Mouse (Mus musculus): ENCODE measurements around the gene Cfap52. TPM values are rescaled to one million over a fixed set of nuclear protein-coding genes. Genes with fewer than 3 reads are reported as not detected.

The Cfap52 gene
- polyA plus RNA-seq, 1 experiment: not detected

DNA sequence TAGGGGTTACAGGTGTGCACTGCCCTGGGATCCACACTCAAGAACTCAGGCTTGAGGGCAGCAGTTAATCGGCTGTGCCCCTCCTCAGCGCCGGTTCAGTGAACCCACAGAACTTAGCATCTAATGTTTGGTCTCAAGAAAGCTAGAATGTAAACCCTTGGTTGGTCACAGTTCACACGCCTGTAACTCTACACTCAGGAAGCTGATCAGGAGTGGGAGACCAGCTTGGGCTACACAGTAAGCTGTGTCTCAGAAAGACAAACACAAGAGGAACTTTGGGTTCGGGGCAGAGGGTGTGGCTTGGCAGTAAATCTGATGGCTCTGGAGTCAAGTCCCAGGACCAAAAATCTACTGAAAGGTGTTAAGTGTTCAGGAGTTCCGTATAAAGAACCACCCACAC is 18.1 kb upstream of the Cfap52 start:
- Histone ChIP-seq H3K27ac (ENCODE audit: insufficient read depth, low read length) (no peak overlapping the region), H3K4me1 (ENCODE audit: control insufficient read depth, insufficient read depth, low read length) (no peaks in the 10 kb centered on the region), H3K4me3 (ENCODE audit: insufficient read depth, low read length) (no peak overlapping the region)
- no peak for TF ChIP-seq CTCF (IDR thresholded peaks at IDR 0.05; ENCODE audit: borderline replicate concordance, insufficient read depth, low read length)
- TF ChIP-seq POLR2A (IDR thresholded peaks at IDR 0.05; ENCODE audit: low read depth, low read length): no peak

DNA sequence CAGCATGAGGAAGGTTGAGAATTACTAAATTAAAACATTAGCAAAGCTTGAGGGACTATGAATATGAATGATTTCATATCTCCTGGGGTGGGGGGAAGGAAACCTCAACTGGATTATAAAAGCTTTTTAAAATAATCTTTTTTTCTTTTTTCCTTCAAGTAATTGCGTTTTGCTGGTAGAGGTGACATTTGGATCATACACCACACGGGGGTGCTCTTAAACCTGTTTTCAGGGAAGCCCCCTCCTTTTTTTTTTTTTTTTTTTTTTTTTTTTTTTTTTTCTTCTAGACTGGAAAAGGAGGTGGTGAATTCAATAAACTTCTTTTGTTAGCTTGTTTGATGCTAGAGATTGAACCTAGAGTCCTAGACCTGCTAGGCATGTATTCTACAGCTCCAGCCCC is 9.8 kb upstream of the Cfap52 start:
- Histone ChIP-seq H3K27ac (ENCODE audit: insufficient read depth, low read length) (no peak overlapping the region), H3K4me1 (ENCODE audit: control insufficient read depth, insufficient read depth, low read length) (no peaks in the 10 kb centered on the region), H3K4me3 (ENCODE audit: insufficient read depth, low read length) (no peak overlapping the region)
- no peak for TF ChIP-seq POLR2A (IDR thresholded peaks at IDR 0.05; ENCODE audit: low read depth, low read length)
- no peak for TF ChIP-seq CTCF (IDR thresholded peaks at IDR 0.05; ENCODE audit: borderline replicate concordance, insufficient read depth, low read length)

DNA sequence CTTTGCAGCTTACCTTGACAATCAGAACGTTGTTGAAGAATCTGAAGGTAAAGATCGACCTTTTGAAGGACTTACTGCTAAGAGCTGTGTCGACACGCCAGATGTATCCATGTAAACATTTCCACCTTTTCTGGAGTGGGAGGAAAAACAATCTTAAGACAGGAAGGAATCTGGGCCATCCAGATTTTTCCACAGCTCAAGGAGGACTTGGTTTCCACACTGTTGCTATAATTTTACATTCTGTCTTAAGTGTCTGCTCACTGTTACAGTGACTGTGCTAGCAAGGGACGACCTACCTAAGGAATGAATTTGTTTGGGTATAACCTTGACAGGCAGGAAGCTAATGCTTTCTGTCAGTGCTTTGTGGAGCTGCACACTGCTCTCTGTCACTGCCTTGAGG is 7.8 kb upstream of the Cfap52 start:
- no peaks in the 10 kb centered on the region for H3K4me1 ChIP-seq (ENCODE audit: control insufficient read depth, insufficient read depth, low read length)
- TF ChIP-seq CTCF (IDR thresholded peaks at IDR 0.05; ENCODE audit: borderline replicate concordance, insufficient read depth, low read length): no peak
- no peak for TF ChIP-seq POLR2A (IDR thresholded peaks at IDR 0.05; ENCODE audit: low read depth, low read length)
- no peak overlapping the region for H3K27ac ChIP-seq (ENCODE audit: insufficient read depth, low read length)
- no peak overlapping the region for H3K4me3 ChIP-seq (ENCODE audit: insufficient read depth, low read length)

DNA sequence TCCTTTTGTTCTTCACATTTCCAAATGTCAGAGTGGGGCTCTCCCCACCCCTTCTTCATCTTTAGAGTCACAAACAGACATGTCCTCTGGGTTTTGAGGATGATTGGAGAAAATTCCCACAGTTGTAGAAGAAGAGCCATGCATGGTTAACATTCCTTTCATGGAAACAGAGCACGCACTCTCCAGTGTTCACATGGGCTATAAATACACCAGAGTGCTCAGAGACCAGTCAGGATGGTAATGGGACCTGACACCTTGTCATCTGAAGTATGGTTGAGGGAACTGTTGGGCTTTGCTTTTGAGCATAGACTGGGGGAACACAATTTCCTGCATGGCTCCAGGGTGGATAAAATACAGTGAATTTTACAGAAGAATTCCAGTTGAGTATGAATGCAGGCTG is 7.2 kb upstream of the Cfap52 start:
- no peak overlapping the region for H3K4me3 ChIP-seq (ENCODE audit: insufficient read depth, low read length)
- TF ChIP-seq POLR2A (IDR thresholded peaks at IDR 0.05; ENCODE audit: low read depth, low read length) (no peak), CTCF (IDR thresholded peaks at IDR 0.05; ENCODE audit: borderline replicate concordance, insufficient read depth, low read length) (no peak)
- H3K27ac ChIP-seq (ENCODE audit: insufficient read depth, low read length): no peak overlapping the region
- no peaks in the 10 kb centered on the region for H3K4me1 ChIP-seq (ENCODE audit: control insufficient read depth, insufficient read depth, low read length)

DNA sequence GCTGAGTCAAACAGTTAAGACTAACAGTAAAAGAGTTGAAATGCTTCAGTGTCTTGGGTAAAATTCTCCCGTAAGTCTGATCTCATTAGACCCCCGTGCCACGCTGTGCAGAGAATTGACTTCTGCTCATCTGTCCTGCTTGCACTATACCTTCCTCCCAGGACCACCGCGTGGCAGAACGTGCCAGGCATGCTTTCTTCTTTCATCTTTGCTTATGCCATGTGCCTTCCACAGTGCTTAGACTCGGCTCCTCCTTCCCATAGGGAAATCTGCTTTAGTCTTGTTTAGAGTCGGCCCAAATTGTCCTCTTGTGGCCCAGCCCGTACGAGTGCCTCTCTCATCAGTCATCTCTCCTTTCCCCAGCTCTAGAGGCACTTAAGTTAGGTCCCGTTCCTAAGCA is 2.4 kb upstream of the Cfap52 start:
- no peak overlapping the region for H3K27ac ChIP-seq (ENCODE audit: insufficient read depth, low read length)
- no peak overlapping the region for H3K4me3 ChIP-seq (ENCODE audit: insufficient read depth, low read length)
- H3K4me1 ChIP-seq (ENCODE audit: control insufficient read depth, insufficient read depth, low read length): no peaks in the 10 kb centered on the region
- TF ChIP-seq CTCF (IDR thresholded peaks at IDR 0.05; ENCODE audit: borderline replicate concordance, insufficient read depth, low read length): no peak
- TF ChIP-seq POLR2A (IDR thresholded peaks at IDR 0.05; ENCODE audit: low read depth, low read length): no peak

DNA sequence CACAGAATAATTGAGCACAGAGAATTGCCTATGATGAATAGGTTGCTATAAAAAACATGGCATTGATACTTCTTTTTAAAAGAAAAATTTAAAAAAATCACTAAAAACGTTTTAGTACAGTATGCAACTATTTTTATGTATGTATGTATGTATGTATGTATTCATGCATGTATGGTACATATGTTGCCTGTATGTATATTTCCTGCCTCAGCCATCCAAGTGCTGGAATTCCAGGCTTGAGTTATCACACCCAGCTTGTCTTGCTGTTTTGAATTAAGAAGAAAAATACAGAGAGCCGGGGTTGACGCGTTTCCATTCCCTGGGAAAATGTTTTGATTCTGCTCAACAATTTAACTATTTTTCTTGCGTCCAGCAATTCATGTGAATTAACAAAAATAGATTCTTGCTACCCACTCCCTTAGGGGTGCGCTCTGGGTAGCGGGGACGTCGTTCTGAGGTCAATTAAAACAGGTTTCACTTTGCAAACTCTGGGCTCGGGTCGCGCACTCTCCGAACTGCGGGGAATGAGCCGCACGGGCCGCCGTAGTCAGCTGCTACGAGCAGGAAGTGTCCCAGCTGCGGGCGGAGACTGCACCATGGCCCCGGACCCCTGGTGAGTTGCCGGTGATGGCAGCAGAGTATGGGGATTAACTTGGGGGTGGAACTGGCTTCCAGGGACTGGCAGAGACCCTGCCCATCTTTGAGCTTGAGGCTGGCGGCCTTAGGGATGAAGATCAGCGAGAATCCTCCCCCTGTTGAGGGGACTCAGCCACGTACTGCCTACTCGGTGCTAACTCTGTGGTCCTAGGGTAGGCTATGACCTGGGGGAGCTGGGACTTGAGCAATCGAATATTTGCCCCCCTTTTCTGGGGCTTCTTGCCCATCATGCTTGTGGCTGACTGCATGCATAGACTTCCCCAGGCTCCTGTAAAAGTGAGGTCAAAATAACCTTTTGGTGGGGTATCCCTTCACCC is 741 bp upstream of the Cfap52 start, which contains the start of gene Stx8:
Stx8 (plus strand) TSS at position 289 of the 974 bp plus-strand sequence.
- H3K27ac ChIP-seq (ENCODE audit: insufficient read depth, low read length): no peak within 1 kb of the TSS
- TF ChIP-seq POLR2A (IDR thresholded peaks at IDR 0.05; ENCODE audit: low read depth, low read length) (peak; percentile 66), CTCF (IDR thresholded peaks at IDR 0.05; ENCODE audit: borderline replicate concordance, insufficient read depth, low read length) (no peak)
- H3K4me3 ChIP-seq (ENCODE audit: insufficient read depth, low read length): peak within 1 kb of the TSS; percentile 94
- no peaks in the 10 kb centered on the region for H3K4me1 ChIP-seq (ENCODE audit: control insufficient read depth, insufficient read depth, low read length)

DNA sequence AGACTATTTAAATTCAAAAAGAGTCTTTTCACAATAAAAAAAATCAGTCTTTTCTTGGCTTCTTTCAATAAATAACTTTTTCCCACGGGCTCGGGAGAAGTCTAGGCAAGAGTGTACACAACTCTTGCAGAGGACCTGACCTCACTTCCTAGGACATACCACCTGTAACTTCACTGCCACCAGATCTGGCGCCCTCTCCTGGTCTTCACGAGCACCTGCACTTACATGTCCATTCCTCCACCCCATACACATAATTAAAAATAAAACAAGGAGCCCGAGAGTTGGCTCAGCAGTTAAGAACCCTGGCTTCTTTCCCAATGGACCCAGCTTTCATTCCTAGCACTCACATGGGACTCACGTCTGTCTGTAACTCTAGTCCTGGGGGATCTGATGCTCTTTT is 1.3 kb downstream of the Cfap52 start:
- no peak overlapping the region for H3K4me3 ChIP-seq (ENCODE audit: insufficient read depth, low read length)
- TF ChIP-seq CTCF (IDR thresholded peaks at IDR 0.05; ENCODE audit: borderline replicate concordance, insufficient read depth, low read length) (no peak; the same call in 1 of the 2 replicates), POLR2A (IDR thresholded peaks at IDR 0.05; ENCODE audit: low read depth, low read length) (no peak)
- no peak overlapping the region for H3K27ac ChIP-seq (ENCODE audit: insufficient read depth, low read length)
- H3K4me1 ChIP-seq (ENCODE audit: control insufficient read depth, insufficient read depth, low read length): no peaks in the 10 kb centered on the region

DNA sequence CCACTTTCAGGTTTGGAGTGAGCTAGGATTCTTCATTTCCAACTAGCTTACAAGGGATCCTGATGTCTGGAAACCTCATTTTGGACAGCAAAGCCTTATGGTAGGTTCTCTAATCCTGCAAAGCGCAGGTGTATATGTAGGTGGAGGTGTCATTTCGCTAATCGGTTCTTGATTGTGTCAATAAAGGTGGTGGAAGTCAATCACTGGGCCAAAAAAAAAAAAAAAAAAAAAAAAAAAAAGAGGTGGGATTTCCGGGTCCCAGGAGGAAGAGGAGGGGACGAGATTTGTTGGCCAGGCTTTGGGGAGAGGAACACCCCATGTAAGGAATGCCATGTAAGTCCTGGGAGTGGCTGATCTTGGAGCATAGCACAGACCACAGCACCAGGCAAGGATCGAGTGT is 11.0 kb downstream of the Cfap52 start:
- H3K27ac ChIP-seq (ENCODE audit: insufficient read depth, low read length): no peak overlapping the region
- no peaks in the 10 kb centered on the region for H3K4me1 ChIP-seq (ENCODE audit: control insufficient read depth, insufficient read depth, low read length)
- H3K4me3 ChIP-seq (ENCODE audit: insufficient read depth, low read length): no peak overlapping the region
- TF ChIP-seq CTCF (IDR thresholded peaks at IDR 0.05; ENCODE audit: borderline replicate concordance, insufficient read depth, low read length): no peak
- TF ChIP-seq POLR2A (IDR thresholded peaks at IDR 0.05; ENCODE audit: low read depth, low read length): no peak

DNA sequence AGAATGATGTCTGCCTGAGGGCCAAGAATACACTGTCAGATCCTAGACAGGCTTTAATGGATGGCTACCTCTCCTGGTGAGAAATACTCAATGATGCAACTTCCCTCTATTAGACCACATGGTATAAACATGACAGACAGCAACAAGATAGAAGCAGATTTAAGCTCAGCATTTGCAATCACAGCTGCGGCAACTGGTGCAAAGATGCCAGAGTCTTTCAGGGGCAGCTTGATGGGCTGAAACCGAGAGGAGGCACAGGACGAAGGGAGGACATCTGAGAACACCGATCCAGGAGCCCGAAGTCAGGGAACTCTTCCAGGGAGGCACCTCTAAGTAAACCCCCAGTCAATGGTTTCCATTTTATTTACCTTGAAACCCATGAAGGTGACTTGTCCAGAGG is 11.8 kb downstream of the Cfap52 start:
- no peak overlapping the region for H3K27ac ChIP-seq (ENCODE audit: insufficient read depth, low read length)
- peaks cover 4% of the 10 kb centered on the region for H3K4me1 ChIP-seq (ENCODE audit: control insufficient read depth, insufficient read depth, low read length)
- no peak overlapping the region for H3K4me3 ChIP-seq (ENCODE audit: insufficient read depth, low read length)
- no peak for TF ChIP-seq POLR2A (IDR thresholded peaks at IDR 0.05; ENCODE audit: low read depth, low read length)
- TF ChIP-seq CTCF (IDR thresholded peaks at IDR 0.05; ENCODE audit: borderline replicate concordance, insufficient read depth, low read length): no peak

DNA sequence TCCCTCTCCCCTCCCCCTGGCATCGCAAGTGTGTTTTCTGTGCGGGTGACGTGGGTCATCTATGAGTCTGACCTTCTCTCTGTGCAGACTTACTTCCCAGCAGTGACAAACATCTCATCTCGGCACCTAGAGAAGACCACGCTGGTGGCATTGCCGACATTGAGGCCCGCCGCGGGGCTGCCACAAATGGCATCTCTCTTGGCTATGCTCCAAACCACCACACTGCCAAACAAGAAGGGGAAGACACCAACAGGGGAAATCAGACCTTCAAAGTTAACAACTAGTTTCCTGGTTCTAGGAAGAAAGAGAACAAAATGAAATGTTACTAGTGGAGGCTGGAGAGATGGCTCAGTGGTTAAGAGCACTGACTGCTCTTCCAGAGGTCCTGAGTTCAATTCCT is 16.0 kb downstream of the Cfap52 start:
- no peak overlapping the region for H3K27ac ChIP-seq (ENCODE audit: insufficient read depth, low read length)
- TF ChIP-seq CTCF (IDR thresholded peaks at IDR 0.05; ENCODE audit: borderline replicate concordance, insufficient read depth, low read length) (no peak), POLR2A (IDR thresholded peaks at IDR 0.05; ENCODE audit: low read depth, low read length) (no peak)
- peaks cover 9% of the 10 kb centered on the region for H3K4me1 ChIP-seq (ENCODE audit: control insufficient read depth, insufficient read depth, low read length)
- no peak overlapping the region for H3K4me3 ChIP-seq (ENCODE audit: insufficient read depth, low read length)
